ENCODE assay signal across 9 mouse cellular contexts in genomic region chr5:104112511-104112910, GRCm38 (mm10). TPM values are rescaled to one million over a fixed set of nuclear protein-coding genes. Genes with fewer than 3 reads are reported as not detected.
A peak's percentile ranks its signal among the peaks of the same experiment; 100 is the strongest.
DNase-seq lines count a peak whose midpoint lies in the region; ATAC-seq and TF ChIP-seq lines count a peak whose summit lies in the region.
"Had no signal": no experiment of that assay in that cellular context is flagged by ENCODE, and none has a peak within 500 bp of the region (broad histone marks: within the 10 kb centered on the region; RNA-seq: fewer than 3 reads in every experiment).

No protein-coding gene starts in this region.

- peak overlapping the region; percentile 34 for H3K4me3 ChIP-seq in cerebellum, adult 2 months (replicated peaks; ENCODE audit: insufficient read depth, low read depth, low read length)
- H3K4me3 ChIP-seq in lung, postnatal 0 days (ENCODE audit: low read depth, low read length): peak overlapping the region; percentile 35
- H3K4me3 ChIP-seq in limb, embryonic 11.5 days (ENCODE audit: low read depth, low read length): no peak overlapping the region
- peak overlapping the region; percentile 55 for H3K4me3 ChIP-seq in stomach, embryonic 16.5 days (replicated peaks; ENCODE audit: low read length)

- H3K9ac ChIP-seq in lung, postnatal 0 days (replicated peaks; ENCODE audit: low read depth): peak overlapping the region; percentile 35
- H3K9ac ChIP-seq in limb, embryonic 11.5 days (ENCODE audit: low read length): no peak overlapping the region; the same call in 1 of the 2 replicates
- peak overlapping the region; percentile 75 for H3K9ac ChIP-seq in stomach, embryonic 16.5 days (ENCODE audit: low read length)

- no peak for TF ChIP-seq EP300 in lung, postnatal 0 days (IDR thresholded peaks at IDR 0.05)

- TF ChIP-seq POLR2A in cerebellum, adult 2 months (IDR thresholded peaks at IDR 0.05; ENCODE audit: borderline replicate concordance, insufficient read depth, low read length): no peak

- no peaks in the 10 kb centered on the region for H3K36me3 ChIP-seq in lung, postnatal 0 days (ENCODE audit: insufficient read depth, low read length)
- H3K36me3 ChIP-seq in limb, embryonic 11.5 days (ENCODE audit: control insufficient read depth, insufficient read depth, low read length): no peaks in the 10 kb centered on the region
- H3K36me3 ChIP-seq in stomach, embryonic 16.5 days (ENCODE audit: control insufficient read depth, insufficient read depth, low read length): no peaks in the 10 kb centered on the region

- DNase-seq in cerebellum, adult 2 months: no peak
- DNase-seq in cerebellum, adult 9-11 months: no peak
- no peak for DNase-seq in lung, postnatal 0 days (ENCODE audit: low spot score)
- no peak for DNase-seq in lung, postnatal 36 days
- no peak for DNase-seq in limb, embryonic 11.5 days (ENCODE audit: low spot score)
- DNase-seq in cerebellum, postnatal 14 days: no peak
- no peak for DNase-seq in cerebellum, adult 11 months

- no peak for TF ChIP-seq CTCF in cerebellum, adult 2 months (IDR thresholded peaks at IDR 0.05; ENCODE audit: borderline replicate concordance, insufficient read depth, low read depth, low read length)
- TF ChIP-seq CTCF in lung, postnatal 0 days (IDR thresholded peaks at IDR 0.05): no peak

- no peaks in the 10 kb centered on the region for H3K9me3 ChIP-seq in lung, postnatal 0 days (ENCODE audit: low read length)
- H3K9me3 ChIP-seq in limb, embryonic 11.5 days (ENCODE audit: control insufficient read depth, low read length): no peaks in the 10 kb centered on the region
- H3K9me3 ChIP-seq in stomach, embryonic 16.5 days (replicated peaks; ENCODE audit: control insufficient read depth, low read length): no peaks in the 10 kb centered on the region

- no peak for ATAC-seq in lung, postnatal 0 days
- ATAC-seq in limb, embryonic 11.5 days (ENCODE audit: insufficient number of reproducible peaks, low FRiP score, low TSS enrichment, low read depth): no peak
- ATAC-seq in stomach, embryonic 16.5 days (ENCODE audit: insufficient read depth, low FRiP score): no peak

- peak overlapping the region; percentile 56 for H3K4me2 ChIP-seq in lung, postnatal 0 days (replicated peaks; ENCODE audit: low read depth, low read length)
- peak overlapping the region; percentile 5; the same call in 1 of the 2 replicates for H3K4me2 ChIP-seq in limb, embryonic 11.5 days (ENCODE audit: low read depth, severe bottlenecking)
- H3K4me2 ChIP-seq in stomach, embryonic 16.5 days (ENCODE audit: low read depth, low read length): peak overlapping the region; percentile 59

- no peaks in the 10 kb centered on the region for H3K27me3 ChIP-seq in cerebellum, adult 2 months (ENCODE audit: control insufficient read depth, insufficient read depth, low read length)
- no peaks in the 10 kb centered on the region for H3K27me3 ChIP-seq in lung, postnatal 0 days (replicated peaks; ENCODE audit: insufficient read depth, low read length)
- H3K27me3 ChIP-seq in limb, embryonic 11.5 days (ENCODE audit: control insufficient read depth, insufficient read depth, low read length): no peaks in the 10 kb centered on the region
- no peaks in the 10 kb centered on the region for H3K27me3 ChIP-seq in stomach, embryonic 16.5 days (ENCODE audit: control insufficient read depth, insufficient read depth, low read length)

- H3K27ac ChIP-seq in cerebellum, adult 2 months (ENCODE audit: insufficient read depth, low read length): peak overlapping the region; percentile 65
- H3K27ac ChIP-seq in lung, postnatal 0 days (ENCODE audit: low read length): peak overlapping the region; percentile 90
- H3K27ac ChIP-seq in limb, embryonic 11.5 days (replicated peaks; ENCODE audit: low read depth, low read length): no peak overlapping the region
- H3K27ac ChIP-seq in stomach, embryonic 16.5 days (ENCODE audit: low read length): peak overlapping the region; percentile 95

- WGBS in cerebellum, adult 2 months: 73% methylated on average over 5 of the region's 5 CpGs
- 17% methylated on average over 5 of the region's 5 CpGs for WGBS in lung, postnatal 0 days
- 11% methylated on average over 5 of the region's 5 CpGs for WGBS in limb, embryonic 11.5 days
- 20% methylated on average over 5 of the region's 5 CpGs for WGBS in stomach, embryonic 16.5 days

- H3K4me1 ChIP-seq in cerebellum, adult 2 months (ENCODE audit: control insufficient read depth, insufficient read depth, low read length): peaks cover 6% of the 10 kb centered on the region
- peaks cover 20% of the 10 kb centered on the region; the same call in 1 of the 2 replicates for H3K4me1 ChIP-seq in lung, postnatal 0 days (ENCODE audit: insufficient read depth, low read depth, low read length)
- peaks cover 34% of the 10 kb centered on the region for H3K4me1 ChIP-seq in limb, embryonic 11.5 days (ENCODE audit: control insufficient read depth, insufficient read depth, low read length)
- H3K4me1 ChIP-seq in stomach, embryonic 16.5 days (ENCODE audit: control insufficient read depth, insufficient read depth, low read length): peaks cover 30% of the 10 kb centered on the region

RNA-seq across cellular contexts. Expression of gene Sparcl1, which starts 1.0 kb away (rescaled TPM):
- polyA plus RNA-seq in cerebellum, adult 2 months (2012; rRNA removed): 1,650 and 1,724 TPM in 2 replicates
- 285 and 301 TPM in 2 replicates for polyA plus RNA-seq in lung, postnatal 0 days (2015; fragmentation: Nextera tagmentation; extraction: Ambion mirVana)
- 20.5 and 21.8 TPM in 2 replicates for polyA plus RNA-seq in limb, embryonic 11.5 days (2014; fragmentation: Nextera tagmentation; extraction: Ambion mirVana)
- 380 and 388 TPM in 2 replicates for polyA plus RNA-seq in stomach, embryonic 16.5 days (2015; fragmentation: Nextera tagmentation; extraction: Ambion mirVana)

RNA-seq across cellular contexts. Expression of gene Gm17660, which starts 35.1 kb away (rescaled TPM):
- polyA plus RNA-seq in cerebellum, adult 2 months (2012; rRNA removed): not detected in 2 replicates
- polyA plus RNA-seq in lung, postnatal 0 days (2015; fragmentation: Nextera tagmentation; extraction: Ambion mirVana): not detected in 2 replicates
- polyA plus RNA-seq in limb, embryonic 11.5 days (2014; fragmentation: Nextera tagmentation; extraction: Ambion mirVana): not detected in 2 replicates
- polyA plus RNA-seq in stomach, embryonic 16.5 days (2015; fragmentation: Nextera tagmentation; extraction: Ambion mirVana): 0.57 TPM in 1 of 2 replicates, not detected in the other
- polyA plus RNA-seq: large intestine, adult 2 months had no signal

RNA-seq across cellular contexts. Expression of gene Dspp, which starts 58.0 kb away (rescaled TPM):
- 0.05 and 0.07 TPM in 2 replicates for polyA plus RNA-seq in cerebellum, adult 2 months (2012; rRNA removed)
- 0.02 TPM in 1 of 2 replicates, not detected in the other for polyA plus RNA-seq in lung, postnatal 0 days (2015; fragmentation: Nextera tagmentation; extraction: Ambion mirVana)
- polyA plus RNA-seq in limb, embryonic 11.5 days (2014; fragmentation: Nextera tagmentation; extraction: Ambion mirVana): not detected in 2 replicates
- not detected in 2 replicates for polyA plus RNA-seq in stomach, embryonic 16.5 days (2015; fragmentation: Nextera tagmentation; extraction: Ambion mirVana)
- polyA plus RNA-seq: large intestine, adult 2 months had no signal

Comparison
In these comparisons a context has a peak if more than half of its experiments do, and no peak if none do; other contexts are left out.
1. H3K4me2 ChIP-seq: peak in every context shown above with its lines; median percentile 59 in stomach, embryonic 16.5 days; 56 in lung, postnatal 0 days; 5 in limb, embryonic 11.5 days.
2. RNA of gene Sparcl1, which starts 1.0 kb away (polyA plus RNA-seq): 1,650 to 1,724 TPM in cerebellum, adult 2 months, 380 to 388 TPM in stomach, embryonic 16.5 days and 285 to 301 TPM in lung, postnatal 0 days; 20.5 to 21.8 TPM in limb, embryonic 11.5 days; every median in the first group is over 10 times any median in the second.